Mouse (Mus musculus) small intestine, adult 2 months (tissue): ENCODE results near the gene Synj1. TPM values are rescaled to one million over a fixed set of nuclear protein-coding genes. Genes with fewer than 3 reads are reported as not detected.

Experiments
- H3K27ac ChIP-seq: fragments of 200-500 bp; 2 replicates; pipeline ENCODE4 v1.5.1; 2012; ENCODE audit warnings: low read depth, low read length, control low read depth, inconsistent platforms; ENCODE audit not compliant: insufficient read depth
- H3K27me3 ChIP-seq: fragments of 200-500 bp; 2 replicates; pipeline ENCODE4 v1.6.1; 2012; ENCODE audit warnings: mild to moderate bottlenecking, moderate library complexity, low read length, inconsistent platforms; ENCODE audit not compliant: control insufficient read depth, insufficient read depth
- H3K36me3 ChIP-seq: fragments of 200-500 bp; 2 replicates; pipeline ENCODE4 v1.6.1; 2012; ENCODE audit warnings: mild to moderate bottlenecking, low read length, control low read depth, inconsistent platforms; ENCODE audit not compliant: control insufficient read depth, insufficient read depth
- H3K4me1 ChIP-seq: fragments of 200-500 bp; 2 replicates; pipeline ENCODE4 v1.6.1; 2012; ENCODE audit warnings: low read length, inconsistent platforms, mixed read lengths; ENCODE audit not compliant: control insufficient read depth, insufficient read depth, insufficient read length
- H3K4me3 ChIP-seq: fragments of 200-500 bp; 2 replicates; pipeline ENCODE4 v1.5.1; 2012; ENCODE audit warnings: low read depth, mild to moderate bottlenecking, control low read depth, inconsistent platforms, low read length, moderate library complexity
- CTCF ChIP-seq: fragments of 200-500 bp; IDR thresholded peaks from 2 replicates; pipeline ENCODE4 v1.5.1; 2012; ENCODE audit warnings: low read depth, mild to moderate bottlenecking, control low read depth, inconsistent platforms, low read length, moderate library complexity, mixed read lengths; ENCODE audit not compliant: insufficient replicate concordance, insufficient read length; ENCODE audit errors: extremely low read depth
- POLR2A ChIP-seq: fragments of 200-500 bp; IDR thresholded peaks from 2 replicates; pipeline ENCODE4 v1.6.1; 2012; ENCODE audit warnings: low read depth, mild to moderate bottlenecking, control low read depth, inconsistent platforms, low read length, moderate library complexity
- WGBS: fragments of 180-500 bp; shearing (Covaris S2); methylation state at CpG from one replicate; pipeline ENCODE4 v1.1.7; 2018; 5-methylcytosine and 5-hydroxymethylcytosine counted together
- polyA plus RNA-seq: library from polyadenylated mRNA; depleted of rRNA; stranded (reverse); fragments of >200 nt; gene quantifications from 2 replicates; pipeline ENCODE4 v1.2.3, GENCODE M21; 2012

Gene Synj1
- polyA plus RNA-seq, 1 experiment = 28.4 TPM

DNA sequence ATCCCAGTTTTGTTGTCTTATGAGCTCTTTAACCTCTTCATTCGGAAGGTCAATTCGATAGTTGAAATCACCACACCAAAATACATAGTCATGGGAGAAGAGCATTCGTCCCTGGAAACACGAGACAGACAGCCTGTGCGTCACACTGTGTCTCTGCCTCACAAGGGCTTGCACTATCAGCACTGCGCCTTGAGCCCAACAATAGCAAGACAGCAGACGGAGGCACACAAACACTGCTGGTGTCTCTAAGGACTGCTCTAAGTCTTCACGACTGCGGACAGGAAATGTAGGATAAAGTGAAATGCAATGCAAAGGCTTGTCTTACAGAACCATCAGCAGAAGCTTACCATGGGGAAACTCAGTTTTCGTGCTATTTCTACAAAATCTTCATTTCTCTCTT lies 47.2 kb downstream of the Synj1 start:
- no peak overlapping the region for H3K4me3 ChIP-seq
- H3K27me3 ChIP-seq = no peaks in the 10 kb centered on the region
- WGBS = 92% methylated on average over 10 of the region's 10 CpGs
- TF ChIP-seq POLR2A (no peak), CTCF (no peak)
- H3K4me1 ChIP-seq = no peaks in the 10 kb centered on the region
- no peak overlapping the region for H3K27ac ChIP-seq
- H3K36me3 ChIP-seq = peaks cover 51% of the 10 kb centered on the region

DNA sequence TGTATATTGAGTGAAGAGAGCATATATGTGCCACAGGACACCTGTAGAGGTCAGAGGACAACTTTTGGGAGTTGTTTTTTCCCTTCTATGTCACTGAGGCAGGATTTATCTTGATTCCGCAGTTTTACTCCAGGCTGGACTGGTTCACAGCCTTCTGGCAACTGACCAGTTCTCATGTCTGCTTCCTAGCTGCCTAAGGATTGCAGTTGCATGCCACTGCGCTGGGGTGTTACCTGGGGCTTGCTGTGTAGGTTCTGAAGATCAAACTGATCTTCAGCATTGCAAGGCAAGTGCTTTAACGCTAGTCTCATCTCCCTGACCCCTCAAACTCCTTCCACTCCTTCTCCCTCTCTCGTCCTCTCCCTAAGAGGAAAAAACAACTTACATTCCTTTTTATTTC lies 47.9 kb downstream of the Synj1 start:
- Histone ChIP-seq H3K36me3 (peaks cover 50% of the 10 kb centered on the region), H3K4me1 (no peaks in the 10 kb centered on the region), H3K27me3 (no peaks in the 10 kb centered on the region), H3K27ac (no peak overlapping the region), H3K4me3 (no peak overlapping the region)
- no peak for TF ChIP-seq CTCF
- 94% methylated on average over 4 of the region's 4 CpGs for WGBS

DNA sequence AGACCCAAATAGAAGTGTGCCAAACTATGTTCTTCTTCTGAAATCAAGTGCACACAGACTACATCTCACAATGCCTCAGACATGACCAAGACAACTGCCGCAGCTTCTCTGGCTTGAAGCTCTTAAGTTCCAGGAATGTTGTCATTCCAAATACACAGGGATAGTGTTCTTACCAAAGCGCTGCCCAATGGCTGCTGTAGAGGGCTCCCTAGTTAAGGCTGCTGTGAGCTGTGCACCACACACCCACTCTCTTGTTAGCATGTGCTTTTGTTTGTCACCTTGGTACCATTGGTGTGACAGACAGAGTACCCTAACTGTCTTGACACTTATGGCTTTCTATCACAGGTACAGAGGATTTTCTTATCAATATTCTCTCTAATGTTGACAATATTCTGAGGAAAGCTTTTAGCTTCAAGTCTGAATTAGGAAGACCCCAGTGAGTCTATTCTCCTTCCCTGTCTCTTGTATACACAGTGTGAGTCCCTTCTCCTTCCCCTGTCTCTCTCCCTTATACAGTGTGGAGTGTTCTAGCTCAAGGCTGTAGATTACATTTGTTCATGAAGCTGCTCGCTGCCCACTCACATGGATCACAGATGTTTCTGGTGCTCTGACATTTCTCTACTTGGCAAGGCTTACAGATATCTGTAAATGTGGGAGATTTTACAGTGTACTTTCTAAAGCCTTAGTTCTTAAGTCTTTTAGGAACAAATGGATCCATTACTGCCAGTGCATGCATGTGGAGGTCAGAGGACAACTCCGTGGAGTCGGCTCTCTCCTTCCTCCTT lies 52.6 kb downstream of the Synj1 start:
- Histone ChIP-seq H3K27ac (no peak overlapping the region), H3K36me3 (peaks cover 41% of the 10 kb centered on the region), H3K4me3 (no peak overlapping the region), H3K4me1 (no peaks in the 10 kb centered on the region), H3K27me3 (no peaks in the 10 kb centered on the region)
- TF ChIP-seq POLR2A (no peak), CTCF (no peak)
- WGBS = 83% methylated on average over 5 of the region's 5 CpGs

DNA sequence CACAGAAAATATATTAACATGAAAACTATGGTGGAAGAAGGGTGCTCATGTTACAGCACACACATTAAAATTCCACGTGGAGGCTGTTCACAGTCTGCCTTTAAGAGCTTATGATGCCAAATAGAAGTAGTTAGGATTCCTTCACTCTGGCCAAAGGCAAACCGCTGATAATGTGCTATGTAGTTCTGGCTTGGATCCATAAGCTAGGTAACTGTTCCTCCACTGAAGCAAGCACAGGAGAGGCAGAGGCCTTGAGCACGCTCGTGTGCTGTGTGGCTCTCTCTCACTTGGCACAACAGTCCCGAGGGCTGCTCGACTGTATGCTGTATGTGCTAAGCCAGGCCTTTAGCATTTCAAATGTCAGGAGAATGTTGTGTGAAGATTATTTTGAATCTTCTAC lies 55.6 kb downstream of the Synj1 start:
- TF ChIP-seq CTCF = no peak
- no peak for TF ChIP-seq POLR2A
- Histone ChIP-seq H3K4me3 (no peak overlapping the region), H3K27ac (no peak overlapping the region), H3K27me3 (no peaks in the 10 kb centered on the region), H3K4me1 (no peaks in the 10 kb centered on the region), H3K36me3 (peaks cover 43% of the 10 kb centered on the region)
- WGBS = 79% methylated on average over 6 of the region's 6 CpGs

DNA sequence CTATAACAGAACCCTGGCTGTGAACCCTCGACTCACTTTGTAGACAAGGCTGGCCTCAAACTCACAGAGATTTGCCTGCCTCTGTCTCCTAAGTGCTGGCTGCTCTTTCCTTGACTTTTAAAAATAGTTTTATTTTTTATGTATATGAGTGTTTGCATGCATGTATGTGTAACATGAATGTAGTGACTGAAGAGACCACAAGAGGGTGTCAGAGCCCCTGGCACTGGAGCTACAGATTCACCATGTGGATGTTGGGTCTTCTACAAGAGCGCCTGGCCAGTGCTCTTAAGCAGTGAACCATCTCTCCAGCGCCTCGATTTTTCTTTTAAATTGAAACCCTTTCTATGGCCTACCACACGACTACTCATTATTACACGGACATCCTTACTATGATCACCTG lies 57.3 kb downstream of the Synj1 start:
- WGBS = 94% methylated on average over 6 of the region's 6 CpGs
- no peaks in the 10 kb centered on the region for H3K4me1 ChIP-seq
- H3K36me3 ChIP-seq = peaks cover 45% of the 10 kb centered on the region
- H3K27ac ChIP-seq = no peak overlapping the region
- no peaks in the 10 kb centered on the region for H3K27me3 ChIP-seq
- TF ChIP-seq POLR2A = no peak
- no peak for TF ChIP-seq CTCF
- H3K4me3 ChIP-seq = no peak overlapping the region

DNA sequence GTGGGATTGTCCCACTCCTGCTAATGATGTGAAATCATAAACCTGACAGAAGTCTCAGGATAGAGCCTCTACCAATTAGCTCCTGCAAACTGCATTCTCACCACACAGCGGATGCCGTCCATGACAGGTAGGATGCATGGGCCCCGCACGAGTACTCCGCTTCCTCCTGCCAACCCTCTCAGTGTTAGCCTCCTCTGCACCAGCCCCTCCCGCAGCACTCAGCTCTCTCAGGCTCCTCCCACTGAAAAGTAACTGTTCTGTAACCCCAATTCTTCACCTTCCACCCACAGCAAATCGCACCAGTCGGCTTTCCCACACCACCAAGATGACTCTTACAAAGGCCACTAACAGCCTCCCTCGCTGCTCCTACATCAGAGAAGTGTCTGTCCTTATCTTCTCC lies 58.0 kb downstream of the Synj1 start:
- WGBS = 91% methylated on average over 9 of the region's 9 CpGs
- no peak overlapping the region for H3K4me3 ChIP-seq
- no peak for TF ChIP-seq POLR2A
- H3K36me3 ChIP-seq = peaks cover 44% of the 10 kb centered on the region
- no peaks in the 10 kb centered on the region for H3K27me3 ChIP-seq
- H3K4me1 ChIP-seq = no peaks in the 10 kb centered on the region
- no peak overlapping the region for H3K27ac ChIP-seq

DNA sequence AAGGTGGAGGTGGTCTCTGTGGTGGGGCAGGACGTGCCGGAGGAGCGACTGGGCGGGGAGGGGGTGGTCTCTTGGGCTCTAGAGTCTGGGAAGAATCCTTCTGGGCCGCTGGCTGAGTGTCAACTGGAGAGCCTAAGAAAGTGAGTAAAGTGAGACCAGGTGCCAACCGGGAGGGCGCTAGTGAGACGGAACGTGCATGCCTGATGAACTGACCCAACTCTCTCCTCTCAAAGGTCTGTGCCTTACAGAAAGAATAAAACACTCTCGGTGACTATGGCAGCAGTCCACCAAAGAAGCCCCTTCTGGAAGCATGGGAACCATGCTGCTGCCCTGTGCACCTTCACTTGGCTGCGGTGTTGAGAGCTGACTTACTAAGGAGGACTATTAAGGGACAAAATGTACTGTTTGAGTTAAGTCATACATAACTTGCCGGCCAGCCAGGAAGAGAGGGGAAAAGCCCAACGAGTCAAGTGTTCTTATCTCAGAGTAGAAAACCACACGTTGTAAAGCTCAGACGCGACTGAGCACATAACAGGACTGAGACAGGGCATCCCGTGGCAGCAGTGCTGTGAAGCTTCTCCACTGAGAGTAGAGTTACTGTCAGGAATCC lies 60.6 kb downstream of the Synj1 start:
- no peak overlapping the region for H3K27ac ChIP-seq
- no peaks in the 10 kb centered on the region for H3K27me3 ChIP-seq
- no peak overlapping the region for H3K4me3 ChIP-seq
- H3K36me3 ChIP-seq = peaks cover 48% of the 10 kb centered on the region
- WGBS = 72% methylated on average over 17 of the region's 17 CpGs
- no peak for TF ChIP-seq CTCF
- no peak for TF ChIP-seq POLR2A
- no peaks in the 10 kb centered on the region for H3K4me1 ChIP-seq

DNA sequence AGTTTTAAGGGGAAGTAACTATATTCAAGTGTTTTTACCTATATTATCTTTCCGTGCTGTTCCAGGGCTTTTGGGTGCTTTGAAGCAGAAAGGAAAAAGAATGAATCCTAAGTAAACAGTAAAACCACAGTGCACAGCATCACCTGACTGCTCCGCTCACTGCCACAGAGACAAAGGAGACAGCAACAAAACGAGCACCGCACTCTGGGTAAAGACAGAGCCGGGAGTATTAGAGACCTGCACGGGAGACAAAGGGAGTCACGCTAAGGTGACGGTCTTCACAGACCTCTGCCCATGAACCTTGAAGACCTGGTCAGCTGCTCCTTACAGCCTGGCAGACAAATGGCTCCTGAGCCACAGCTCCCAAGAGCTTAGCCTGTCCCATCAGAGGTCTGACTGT lies 64.1 kb downstream of the Synj1 start:
- H3K27ac ChIP-seq = no peak overlapping the region
- peaks cover 64% of the 10 kb centered on the region for H3K36me3 ChIP-seq
- H3K27me3 ChIP-seq = no peaks in the 10 kb centered on the region
- H3K4me3 ChIP-seq = no peak overlapping the region
- WGBS = 87% methylated on average over 8 of the region's 8 CpGs
- TF ChIP-seq CTCF = no peak
- no peaks in the 10 kb centered on the region for H3K4me1 ChIP-seq
